20 mouse cellular contexts compared by ENCODE assay signal in genomic region chr8:45021171-45021570, GRCm38 (mm10). TPM values are rescaled to one million over a fixed set of nuclear protein-coding genes. Genes with fewer than 3 reads are reported as not detected.
DNase-seq lines count a peak whose midpoint lies in the region; ATAC-seq lines count a peak whose summit lies in the region.
"Had no signal": no experiment of that assay in that cellular context is flagged by ENCODE, and none has a peak within 500 bp of the region (broad histone marks: within the 10 kb centered on the region; RNA-seq: fewer than 3 reads in every experiment).

No protein-coding gene starts in this region.

- ATAC-seq in liver, embryonic 12.5 days = no peak
- ATAC-seq: intestine, embryonic 15.5 days; midbrain, embryonic 16.5 days had no signal

- peaks cover 37% of the 10 kb centered on the region for H3K36me3 ChIP-seq in liver, embryonic 12.5 days

- H3K4me2 ChIP-seq in liver, embryonic 12.5 days = no peak overlapping the region
- H3K4me2 ChIP-seq: intestine, embryonic 15.5 days; kidney, embryonic 15.5 days; limb, embryonic 12.5 days; liver, embryonic 15.5 days had no signal

- 79% methylated on average over 5 of the region's 5 CpGs for WGBS in liver, embryonic 12.5 days (ENCODE audit: insufficient replicate concordance)

- 0 out of 2 replicates have a peak, but pooled peaks cover 13% of the 10 kb centered on the region for H3K9me3 ChIP-seq in liver, embryonic 12.5 days (replicated peaks)
- H3K9me3 ChIP-seq: intestine, embryonic 15.5 days had no signal

- no peak overlapping the region for H3K9ac ChIP-seq in liver, embryonic 12.5 days
- H3K9ac ChIP-seq: intestine, embryonic 15.5 days; kidney, embryonic 15.5 days; limb, embryonic 12.5 days; liver, embryonic 15.5 days had no signal

- DNase-seq in heart, adult 11 months = peak; percentile 87
- no peak for DNase-seq in heart, adult 18-20 months
- peak; percentile 36 for DNase-seq in NIH3T3 (ENCODE audit: low read depth)
- DNase-seq in cerebellum, adult 18-20 months = peak; percentile 58 to 62
- DNase-seq in cerebellum, postnatal 36 days = peak; percentile 44 to 56
- DNase-seq in frontal cortex, postnatal 36 days (ENCODE audit: low spot score in 2 of 2) = no peak
- no peak for DNase-seq in right cerebral cortex, postnatal 10 days (ENCODE audit: low spot score in 2 of 2)
- DNase-seq: lung, postnatal 14 days; retina, postnatal 1 day; thymus, adult 2 months had no signal

- H3K27ac ChIP-seq in liver, embryonic 12.5 days = no peak overlapping the region
- H3K27ac ChIP-seq: intestine, embryonic 15.5 days; kidney, embryonic 15.5 days; liver, embryonic 15.5 days had no signal

- no peak overlapping the region for H3K4me3 ChIP-seq in liver, embryonic 12.5 days
- H3K4me3 ChIP-seq: intestine, embryonic 15.5 days; kidney, embryonic 15.5 days; limb, embryonic 12.5 days; liver, embryonic 15.5 days had no signal

- H3K4me1 ChIP-seq in liver, embryonic 12.5 days = no peaks in the 10 kb centered on the region
- H3K4me1 ChIP-seq: intestine, embryonic 15.5 days; kidney, embryonic 15.5 days; liver, embryonic 15.5 days had no signal

- H3K27me3 ChIP-seq in liver, embryonic 12.5 days (replicated peaks) = no peaks in the 10 kb centered on the region
- H3K27me3 ChIP-seq: intestine, embryonic 15.5 days; kidney, embryonic 15.5 days; limb, embryonic 12.5 days; liver, embryonic 15.5 days had no signal

RNA-seq across cellular contexts. Expression of gene Mtnr1a, which starts 47.8 kb away (rescaled TPM):
- not detected for total RNA-seq in heart, adult 18-20 months (2021)
- not detected in 2 replicates for polyA plus RNA-seq in liver, embryonic 12.5 days (2016; fragmentation: Nextera tagmentation; extraction: Ambion mirVana)
- total RNA-seq: megakaryocyte-erythroid progenitor cell, adult 5-6 weeks had no signal
- polyA plus RNA-seq: C2C12; gonadal fat pad, adult 2 months; heart, embryonic 14.5 days; limb, embryonic 12.5 days; liver, embryonic 15.5 days had no signal

Comparison
In these comparisons a context has a peak if more than half of its experiments do, and no peak if none do; other contexts are left out.
1. DNase-seq: peak in heart, adult 11 months (single experiment), NIH3T3 (single experiment), cerebellum, adult 18-20 months (2 of 2) and cerebellum, postnatal 36 days (2 of 2); none in heart, adult 18-20 months (0 of 2), frontal cortex, postnatal 36 days (0 of 2) and right cerebral cortex, postnatal 10 days (0 of 2).